Mouse (Mus musculus) kidney, adult 2 months (tissue): Measurements from ENCODE around the gene Cpeb4.

ENCODE experiments used
- CTCF ChIP-seq: fragments of 200-500 bp; conservative IDR thresholded peaks from 2 replicates; pipeline ENCODE4 v1.5.1; 2011; ENCODE audit warnings: low read depth, mild to moderate bottlenecking, control low read depth, low read length, moderate library complexity, mixed read lengths; ENCODE audit not compliant: insufficient read depth, insufficient read length
- POLR2A ChIP-seq: fragments of 200-500 bp; IDR thresholded peaks from one replicate; pipeline ENCODE4 v1.6.1; 2011; ENCODE audit warnings: low read depth, low read length, control low read depth

DNA sequence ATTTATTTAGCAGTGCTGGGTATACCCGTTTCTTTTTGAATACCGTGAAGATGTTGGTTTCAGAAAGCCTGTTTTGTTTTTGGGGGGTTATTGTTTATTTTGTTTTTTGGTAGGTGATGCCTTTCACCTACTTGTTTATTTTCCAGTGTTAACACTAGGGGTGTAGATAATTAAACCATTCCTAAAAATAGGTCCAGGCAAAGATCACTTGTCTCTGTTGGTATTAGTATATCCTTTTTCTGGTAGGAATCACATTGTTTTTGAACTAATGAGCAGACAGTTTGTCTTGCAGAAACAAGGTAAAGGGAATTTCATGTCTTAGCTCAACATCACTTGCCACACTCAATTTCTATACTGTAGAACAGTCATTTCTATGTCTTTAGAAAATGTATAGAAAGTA, 2.1 kb downstream of the Cpeb4 start:
- no peak for TF ChIP-seq POLR2A
- no peak for TF ChIP-seq CTCF
